Mouse (Mus musculus) thymus, postnatal 0 days (tissue): ENCODE data around the gene Aff2. TPM values are rescaled to one million over a fixed set of nuclear protein-coding genes. Genes with fewer than 3 reads are reported as not detected.

Experiments
- DNase-seq: peaks from one replicate; pipeline ENCODE4 v3.0.0-alpha.2; 2015; ENCODE audit warnings: low spot score
- polyA plus RNA-seq: library from polyadenylated mRNA; unstranded; fragments of >200 nt; fragmentation: Nextera tagmentation; extraction: Ambion mirVana; gene quantifications from 2 replicates; pipeline ENCODE4 v1.2.1, GENCODE M21; 2015

Gene Aff2
- polyA plus RNA-seq, 1 experiment from 2014 or later, result not detected

DNA sequence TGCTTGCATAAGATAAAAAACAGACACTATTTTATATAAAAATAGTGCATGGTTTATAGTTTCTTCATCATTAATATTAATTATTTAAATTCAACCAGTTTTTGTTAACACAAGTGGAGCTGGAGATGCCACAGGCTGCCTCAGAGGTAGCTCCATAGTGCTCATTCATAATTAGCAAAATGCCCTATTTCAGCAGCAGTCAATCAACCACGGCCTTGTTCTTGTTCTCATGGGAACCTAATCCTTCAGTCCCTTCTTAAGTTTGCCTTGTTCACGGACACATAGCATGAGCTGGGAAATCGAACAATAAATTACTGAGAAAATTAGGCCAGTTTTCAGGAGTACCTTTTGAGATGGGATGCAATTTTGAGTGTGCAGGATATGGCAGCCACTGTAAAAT is 378.9 kb downstream of the Aff2 start:
- no peak for DNase-seq

DNA sequence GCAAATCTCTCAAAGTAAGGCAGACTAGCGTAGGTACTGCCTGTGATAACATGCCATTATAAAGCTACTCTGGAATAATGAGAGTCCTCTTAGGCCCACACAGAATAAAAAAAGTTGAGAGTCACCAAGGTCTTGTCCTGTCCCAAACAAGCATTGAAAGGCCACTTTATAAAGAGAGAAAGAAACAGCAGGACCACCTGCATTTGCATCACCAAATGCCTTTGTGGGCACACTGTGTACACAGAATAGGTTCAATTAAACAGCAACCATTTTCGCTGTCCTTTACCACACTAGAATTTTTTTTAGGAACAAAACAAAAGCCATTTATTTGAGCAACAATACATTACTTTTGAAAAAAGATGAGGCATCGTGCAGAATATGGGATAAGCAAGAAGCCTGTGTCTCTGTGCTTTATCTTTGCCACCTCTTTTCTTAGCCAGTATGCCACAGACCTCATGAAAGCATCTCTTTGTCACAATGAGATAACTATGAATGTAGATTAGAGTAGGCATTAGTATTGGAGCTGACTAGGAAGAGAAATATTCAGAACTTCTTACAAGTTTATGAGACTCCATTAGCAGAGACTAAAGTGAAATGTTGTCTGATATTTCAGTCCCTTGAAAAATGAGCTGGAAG is 385.0 kb downstream of the Aff2 start:
- DNase-seq, result no peak

DNA sequence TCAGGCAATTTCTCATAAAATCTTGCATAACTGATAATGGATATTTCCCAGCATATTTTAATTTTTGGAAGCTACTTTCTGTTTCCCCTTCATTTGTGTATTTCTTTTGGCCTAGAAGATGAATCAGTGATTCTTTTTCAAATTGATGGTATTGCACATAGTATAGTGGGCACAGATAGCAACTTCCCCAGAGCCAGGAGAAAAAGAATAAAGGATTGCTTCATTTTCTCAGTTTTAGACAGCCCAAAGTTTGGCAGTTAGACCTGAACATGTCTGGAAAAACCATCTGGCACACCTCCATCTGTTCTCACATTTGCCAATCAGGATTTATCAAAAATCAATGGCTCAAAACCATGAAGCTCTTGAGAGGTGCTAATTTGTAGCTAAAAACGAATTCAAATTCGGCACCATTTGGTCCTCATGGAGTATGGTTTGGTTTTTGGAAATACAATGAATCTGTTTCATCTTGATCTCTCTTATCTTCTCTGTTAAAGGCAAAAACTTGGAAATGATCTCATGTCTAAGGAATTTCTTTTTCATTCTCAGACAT is 441.9 kb downstream of the Aff2 start:
- no peak for DNase-seq

DNA sequence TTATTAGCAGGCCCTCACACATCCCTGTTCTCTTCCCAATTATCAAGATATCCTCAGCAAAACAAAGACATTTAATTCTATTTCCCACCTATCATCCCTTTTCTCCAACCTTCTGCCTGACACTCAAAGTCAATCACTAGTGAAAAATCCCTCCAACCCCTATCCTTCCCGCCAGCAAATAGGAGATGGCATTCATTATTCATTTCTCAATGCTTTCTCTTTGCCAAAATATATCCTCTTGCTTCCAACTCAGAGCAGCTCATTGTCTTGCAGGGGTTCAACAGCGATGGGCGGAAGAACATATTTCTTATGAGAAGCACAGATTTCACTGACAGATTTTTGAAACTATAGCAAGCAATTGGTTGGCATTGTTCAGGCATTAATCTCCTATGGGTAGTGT is 442.4 kb downstream of the Aff2 start:
- DNase-seq, result no peak

DNA sequence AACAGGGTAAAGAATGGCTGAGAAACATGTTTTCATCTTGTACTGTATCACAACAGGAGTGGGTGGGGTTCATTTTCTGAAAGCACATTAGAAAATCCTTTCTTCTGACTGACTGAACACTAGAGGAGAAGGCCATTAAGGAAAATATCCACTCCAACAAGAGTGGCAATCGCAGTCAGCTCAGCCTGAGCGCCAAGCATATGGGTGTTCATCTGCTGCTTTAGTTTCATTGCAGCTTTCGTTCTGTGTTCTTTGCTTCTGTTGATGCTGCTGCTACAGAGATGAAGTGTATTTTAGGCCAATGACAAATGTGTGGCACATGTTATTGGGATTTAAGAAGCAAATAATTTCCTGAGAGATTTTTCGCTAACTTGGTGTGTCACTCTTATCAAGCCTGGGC is 451.7 kb downstream of the Aff2 start:
- DNase-seq, result no peak

DNA sequence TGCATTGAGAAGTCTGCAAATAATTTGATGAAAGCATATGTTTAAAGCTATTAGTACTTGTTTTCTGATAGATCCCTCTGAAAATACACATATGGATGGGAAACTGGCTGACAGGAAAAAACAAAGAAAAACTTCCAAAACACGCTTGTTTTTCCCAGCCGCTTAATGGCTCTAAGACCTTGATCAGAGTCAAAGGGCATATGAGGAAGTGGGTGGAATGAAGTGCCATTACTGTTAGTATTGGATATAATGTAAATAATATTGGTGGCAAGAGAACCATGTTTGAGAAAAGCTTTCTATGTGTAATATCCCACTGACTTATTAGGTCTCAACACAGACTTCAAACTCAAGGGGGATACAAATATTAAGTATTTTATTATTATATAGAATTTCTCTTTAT is 455.0 kb downstream of the Aff2 start:
- DNase-seq, result no peak

DNA sequence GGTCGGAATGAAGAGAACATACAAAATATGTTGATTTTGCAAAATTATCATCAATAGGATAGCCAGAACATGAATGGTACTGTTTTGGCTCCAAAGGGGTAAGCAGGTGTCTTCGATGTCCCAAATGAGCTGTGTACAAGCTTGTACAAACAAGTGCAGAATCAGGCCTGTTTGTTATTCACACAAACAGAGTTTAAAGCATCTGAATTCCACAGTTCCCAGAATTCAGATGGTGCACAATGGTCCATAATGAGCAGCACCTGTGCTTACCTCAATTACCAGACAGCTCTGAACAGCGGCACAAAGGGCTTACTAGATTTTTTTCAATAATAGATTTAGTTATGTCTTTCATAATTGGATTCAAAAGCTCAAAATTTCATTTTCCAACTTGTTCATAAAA is 457.6 kb downstream of the Aff2 start:
- no peak for DNase-seq

DNA sequence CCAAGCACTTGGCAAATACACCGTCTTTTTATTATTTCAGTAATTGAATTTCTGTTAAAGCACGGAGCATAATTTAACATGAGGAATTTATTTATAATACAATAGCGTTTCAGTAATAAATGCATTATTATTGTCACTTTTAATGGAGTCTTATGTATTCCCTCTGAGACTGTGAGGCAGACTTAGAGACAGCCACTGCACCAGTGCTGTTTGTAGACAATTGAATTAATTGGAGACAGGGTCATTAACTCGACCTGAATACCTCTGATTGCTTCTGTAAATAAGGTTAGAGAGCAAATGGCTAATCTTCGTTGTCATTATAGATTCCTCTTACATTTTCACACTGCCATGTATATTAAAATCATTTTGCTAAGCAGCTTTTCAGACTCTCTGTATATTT is 458.1 kb downstream of the Aff2 start:
- no peak for DNase-seq

DNA sequence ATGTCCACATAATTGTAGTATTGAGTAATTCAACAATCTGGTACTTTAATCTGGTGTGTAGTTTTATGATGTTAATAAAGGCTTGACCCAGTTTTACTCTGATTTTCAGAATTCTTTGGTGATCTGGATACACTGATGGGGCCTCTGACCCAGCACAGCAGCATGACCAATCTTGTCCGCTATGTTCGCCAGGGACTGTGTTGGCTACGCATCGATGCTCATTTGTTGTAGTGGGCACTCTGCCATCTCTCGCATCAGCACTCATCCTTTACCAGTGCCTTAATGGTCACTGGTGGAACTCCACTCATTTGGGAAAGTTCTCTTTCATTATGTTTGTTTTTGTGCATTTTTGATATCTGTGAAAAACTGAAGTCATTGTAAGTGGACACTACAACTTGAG is 507.5 kb downstream of the Aff2 start:
- no peak for DNase-seq

DNA sequence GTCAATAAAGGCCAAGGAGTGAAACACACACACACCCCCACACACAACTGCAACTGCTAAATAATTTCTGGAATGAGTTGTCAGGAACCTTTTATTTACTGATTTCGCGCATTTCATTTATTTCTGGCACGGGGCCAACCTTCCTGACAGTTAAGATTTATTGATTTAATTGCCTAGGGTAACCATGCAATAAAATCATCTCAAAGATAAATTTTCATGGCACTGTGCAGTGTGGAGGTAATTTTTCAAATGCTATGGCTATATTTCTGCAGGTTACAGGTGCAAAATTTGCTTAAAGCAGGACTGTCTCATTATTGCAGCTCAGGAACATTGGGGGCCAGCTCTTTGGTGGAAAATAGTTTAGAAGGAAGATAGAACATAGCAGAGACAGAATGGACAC is 531.6 kb downstream of the Aff2 start:
- no peak for DNase-seq
